Mouse (Mus musculus) cerebellum, adult 9-10 months (tissue): ENCODE results near the gene Padi6.

Source experiments
- DNase-seq: peaks from one replicate; pipeline ENCODE4 v3.0.0; 2022

Padi6 gene

GRCm38 (mm10) chr4:140742543-140742942 lies at the start of gene Padi6:
TSS of gene Padi6 (minus strand) at chr4:140742643.
- DNase-seq: no peak

GRCm38 (mm10) chr4:140791071-140791470 lies 48.6 kb upstream of the Padi6 start:
- no peak for DNase-seq

- no peak for DNase-seq
These were observed 47.5 kb upstream of the Padi6 start for GRCm38 (mm10) chr4:140789983-140790382.

GRCm38 (mm10) chr4:140788983-140789382 lies 46.5 kb upstream of the Padi6 start:
- DNase-seq: peak; percentile 31

- no peak for DNase-seq
These were observed 45.8 kb upstream of the Padi6 start for GRCm38 (mm10) chr4:140788264-140788663.

GRCm38 (mm10) chr4:140787414-140787813 lies 45.0 kb upstream of the Padi6 start:
- DNase-seq: no peak

- no peak for DNase-seq
These were observed 42.8 kb upstream of the Padi6 start for GRCm38 (mm10) chr4:140785217-140785616.

GRCm38 (mm10) chr4:140784292-140784945 lies 42.0 kb upstream of the Padi6 start:
- DNase-seq: no peak

- no peak for DNase-seq
These were observed 40.4 kb upstream of the Padi6 start for GRCm38 (mm10) chr4:140782821-140783220.

- no peak for DNase-seq
These were observed 38.1 kb upstream of the Padi6 start for GRCm38 (mm10) chr4:140780507-140780906.

- no peak for DNase-seq
These were observed 37.5 kb upstream of the Padi6 start for GRCm38 (mm10) chr4:140779803-140780397.

- DNase-seq: no peak
These were observed 34.2 kb upstream of the Padi6 start for GRCm38 (mm10) chr4:140776623-140777022.

GRCm38 (mm10) chr4:140775876-140776275 lies 33.4 kb upstream of the Padi6 start:
- no peak for DNase-seq

GRCm38 (mm10) chr4:140774893-140775292 lies 32.5 kb upstream of the Padi6 start:
- DNase-seq: no peak

- DNase-seq: no peak
These were observed 31.8 kb upstream of the Padi6 start, which contains the start of gene Padi4 for GRCm38 (mm10) chr4:140774025-140774800. TSS of gene Padi4 (minus strand) at chr4:140774236.

- DNase-seq: no peak
These were observed 28.6 kb upstream of the Padi6 start for GRCm38 (mm10) chr4:140771091-140771490.

GRCm38 (mm10) chr4:140770433-140770832 lies 28.0 kb upstream of the Padi6 start:
- no peak for DNase-seq

GRCm38 (mm10) chr4:140768973-140769372 lies 26.5 kb upstream of the Padi6 start:
- DNase-seq: no peak

GRCm38 (mm10) chr4:140765936-140766335 lies 23.5 kb upstream of the Padi6 start:
- DNase-seq: no peak

- peak; percentile 22 for DNase-seq
These were observed 20.7 kb upstream of the Padi6 start for GRCm38 (mm10) chr4:140763158-140763557.

GRCm38 (mm10) chr4:140761601-140762000 lies 19.2 kb upstream of the Padi6 start:
- no peak for DNase-seq

GRCm38 (mm10) chr4:140755811-140756210 lies 13.4 kb upstream of the Padi6 start:
- no peak for DNase-seq

- DNase-seq: no peak
These were observed 10.9 kb upstream of the Padi6 start for GRCm38 (mm10) chr4:140753366-140753765.

- no peak for DNase-seq
These were observed 7.9 kb upstream of the Padi6 start for GRCm38 (mm10) chr4:140750328-140750727.
